17 mouse cellular contexts compared by ENCODE assay signal in the genomic region with DNA sequence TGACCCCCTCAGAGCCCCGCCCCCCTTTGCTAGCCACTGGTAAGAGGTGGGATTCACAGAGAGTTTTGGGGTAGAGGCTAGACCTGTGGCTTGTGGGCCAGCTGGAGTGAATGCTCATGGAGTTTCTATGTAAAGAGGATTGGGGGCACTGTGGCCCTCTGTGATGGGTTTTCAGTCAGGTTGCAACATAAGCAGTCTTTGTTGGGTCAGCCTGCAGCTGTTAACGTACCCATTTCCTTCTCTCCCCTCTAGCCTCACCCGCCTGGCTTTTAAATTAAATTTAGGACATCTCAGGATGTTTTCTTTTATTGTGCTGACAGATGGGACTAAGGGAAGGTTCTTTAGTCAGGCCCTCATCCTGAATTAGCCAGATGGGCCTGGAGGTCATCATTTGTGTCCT.
"Had no signal": no experiment of that assay in that cellular context is flagged by ENCODE, and none has a peak within 500 bp of the region (broad histone marks: within the 10 kb centered on the region; RNA-seq: fewer than 3 reads in every experiment).

No protein-coding gene starts in this region.

- H3K4me2 ChIP-seq: liver, embryonic 15.5 days; lung, embryonic 15.5 days; midbrain, embryonic 11.5 days; midbrain, embryonic 13.5 days; midbrain, embryonic 15.5 days; neural tube, embryonic 13.5 days; neural tube, embryonic 15.5 days; stomach, embryonic 15.5 days had no signal

- H3K27me3 ChIP-seq: liver, embryonic 15.5 days; lung, embryonic 15.5 days; midbrain, embryonic 13.5 days; midbrain, embryonic 15.5 days; neural tube, embryonic 13.5 days; neural tube, embryonic 15.5 days; stomach, embryonic 15.5 days had no signal

- H3K27ac ChIP-seq: liver, embryonic 15.5 days; lung, embryonic 15.5 days; macrophage; midbrain, embryonic 13.5 days; midbrain, embryonic 15.5 days; neural tube, embryonic 13.5 days; neural tube, embryonic 15.5 days; stomach, embryonic 15.5 days had no signal

- H3K9me3 ChIP-seq: liver, embryonic 15.5 days; lung, embryonic 15.5 days; midbrain, embryonic 13.5 days; midbrain, embryonic 15.5 days; neural tube, embryonic 13.5 days; neural tube, embryonic 15.5 days; stomach, embryonic 15.5 days had no signal

- H3K9ac ChIP-seq: liver, embryonic 15.5 days; liver, postnatal 0 days; lung, embryonic 15.5 days; midbrain, embryonic 13.5 days; midbrain, embryonic 15.5 days; neural tube, embryonic 13.5 days; neural tube, embryonic 15.5 days; stomach, embryonic 15.5 days had no signal

- H3K4me1 ChIP-seq: midbrain, embryonic 13.5 days; midbrain, embryonic 15.5 days had no signal

- H3K36me3 ChIP-seq: liver, embryonic 15.5 days; lung, embryonic 15.5 days; midbrain, embryonic 13.5 days; midbrain, embryonic 15.5 days; neural tube, embryonic 13.5 days; neural tube, embryonic 15.5 days; stomach, embryonic 15.5 days had no signal

- DNase-seq: liver, postnatal 0 days; lung, adult 2 months; lung, postnatal 14 days; lung, postnatal 36 days; right cerebral cortex, postnatal 14 days; thymus, adult 2 months; thymus, postnatal 36 days had no signal

- H3K4me3 ChIP-seq: liver, embryonic 15.5 days; lung, embryonic 15.5 days; midbrain, embryonic 13.5 days; midbrain, embryonic 15.5 days; neural tube, embryonic 13.5 days; neural tube, embryonic 15.5 days; stomach, embryonic 15.5 days had no signal

- ATAC-seq: liver, postnatal 0 days; lung, postnatal 0 days; midbrain, embryonic 13.5 days; midbrain, embryonic 15.5 days had no signal
